Mouse (Mus musculus) forebrain, embryonic 10.5 days (tissue): ENCODE measurements around the gene Nrap. TPM values are rescaled to one million over a fixed set of nuclear protein-coding genes. Genes with fewer than 3 reads are reported as not detected.

Experiments used
- DNase-seq: peaks from one replicate; pipeline ENCODE4 v3.0.0-alpha.2; 2017; ENCODE audit warnings: low spot score; ENCODE audit errors: extremely low spot score
- H3K27ac ChIP-seq: fragments of 300-500 bp; sonication (generic); 2 replicates; pipeline ENCODE4 v1.5.1; 2016; ENCODE audit warnings: mild to moderate bottlenecking
- H3K27me3 ChIP-seq: fragments of 300-500 bp; sonication (generic); 2 replicates; pipeline ENCODE4 v1.6.1; 2016; ENCODE audit warnings: mild to moderate bottlenecking; ENCODE audit not compliant: poor library complexity, severe bottlenecking
- H3K36me3 ChIP-seq: fragments of 300-500 bp; sonication (generic); replicated peaks from 2 replicates; pipeline ENCODE4 v1.6.1; 2016; ENCODE audit warnings: mild to moderate bottlenecking, moderate library complexity
- H3K4me1 ChIP-seq: fragments of 300-500 bp; sonication (generic); 2 replicates; pipeline ENCODE4 v1.6.1; 2016
- H3K4me3 ChIP-seq: fragments of 300-500 bp; sonication (generic); 2 replicates; pipeline ENCODE4 v1.5.1; 2016; ENCODE audit warnings: mild to moderate bottlenecking, moderate library complexity
- H3K9me3 ChIP-seq: fragments of 300-500 bp; sonication (generic); 2 replicates; pipeline ENCODE4 v1.6.1; 2016; ENCODE audit warnings: mild to moderate bottlenecking, moderate library complexity
- WGBS: fragments of 180-500 bp; shearing (Covaris S2); methylation state at CpG from one replicate; pipeline ENCODE4 v1.1.7; 2016; 5-methylcytosine and 5-hydroxymethylcytosine counted together
- polyA plus RNA-seq: library from polyadenylated mRNA; unstranded; fragments of >200 nt; fragmentation: Nextera tagmentation; extraction: Ambion mirVana; gene quantifications from 2 replicates; pipeline ENCODE4 v1.2.1, GENCODE M21; 2016

Gene Nrap
- polyA plus RNA-seq, 1 experiment from 2014 or later = 0.15 TPM

- no peaks in the 10 kb centered on the region for H3K36me3 ChIP-seq
- no peak for DNase-seq
- 86% methylated on average over 9 of the region's 9 CpGs for WGBS
- H3K27ac ChIP-seq = no peak overlapping the region
- no peak overlapping the region for H3K4me3 ChIP-seq
- H3K9me3 ChIP-seq = no peaks in the 10 kb centered on the region
- H3K27me3 ChIP-seq = peaks cover 44% of the 10 kb centered on the region
- H3K4me1 ChIP-seq = peaks cover 21% of the 10 kb centered on the region
Measured at GRCm38 (mm10) chr19:56393311-56393866, 3.6 kb upstream of the Nrap start.

GRCm38 (mm10) chr19:56391307-56392046 lies 1.6 kb upstream of the Nrap start:
- Histone ChIP-seq H3K9me3 (no peaks in the 10 kb centered on the region), H3K27me3 (peaks cover 32% of the 10 kb centered on the region), H3K4me1 (peaks cover 3% of the 10 kb centered on the region), H3K4me3 (no peak overlapping the region), H3K36me3 (no peaks in the 10 kb centered on the region), H3K27ac (no peak overlapping the region)
- WGBS = 82% methylated on average over 6 of the region's 6 CpGs
- no peak for DNase-seq

GRCm38 (mm10) chr19:56389176-56389575 lies 661 bp downstream of the Nrap start:
- H3K9me3 ChIP-seq = no peaks in the 10 kb centered on the region
- peaks cover 9% of the 10 kb centered on the region for H3K27me3 ChIP-seq

GRCm38 (mm10) chr19:56387726-56388302 lies 2.0 kb downstream of the Nrap start:
- H3K36me3 ChIP-seq = no peaks in the 10 kb centered on the region
- WGBS = 87% methylated on average over 4 of the region's 4 CpGs

More at GRCm38 (mm10) chr19:56389176-56389575, 661 bp downstream of the Nrap start:
- DNase-seq = no peak
- WGBS = 93% methylated on average over 11 of the region's 11 CpGs
- H3K4me3 ChIP-seq = no peak overlapping the region
- H3K4me1 ChIP-seq = no peaks in the 10 kb centered on the region; the same call in 1 of the 2 replicates
- no peaks in the 10 kb centered on the region for H3K36me3 ChIP-seq
- H3K27ac ChIP-seq = no peak overlapping the region

GRCm38 (mm10) chr19:56386095-56386494 lies 3.7 kb downstream of the Nrap start:
- WGBS = 88% methylated on average over 10 of the region's 10 CpGs
- Histone ChIP-seq H3K4me1 (no peaks in the 10 kb centered on the region), H3K27ac (no peak overlapping the region), H3K4me3 (no peak overlapping the region), H3K9me3 (no peaks in the 10 kb centered on the region), H3K27me3 (no peaks in the 10 kb centered on the region), H3K36me3 (no peaks in the 10 kb centered on the region)
- DNase-seq = no peak

More at GRCm38 (mm10) chr19:56387726-56388302, 2.0 kb downstream of the Nrap start:
- no peak overlapping the region for H3K27ac ChIP-seq
- H3K4me3 ChIP-seq = no peak overlapping the region
- no peak for DNase-seq
- no peaks in the 10 kb centered on the region for H3K27me3 ChIP-seq
- no peaks in the 10 kb centered on the region for H3K9me3 ChIP-seq
- H3K4me1 ChIP-seq = no peaks in the 10 kb centered on the region

GRCm38 (mm10) chr19:56385546-56385945 lies 4.3 kb downstream of the Nrap start:
- H3K36me3 ChIP-seq = no peaks in the 10 kb centered on the region
- H3K27ac ChIP-seq = no peak overlapping the region
- H3K9me3 ChIP-seq = no peaks in the 10 kb centered on the region
- WGBS = 88% methylated on average over 5 of the region's 5 CpGs
- H3K4me1 ChIP-seq = no peaks in the 10 kb centered on the region
- no peaks in the 10 kb centered on the region for H3K27me3 ChIP-seq
- no peak overlapping the region for H3K4me3 ChIP-seq
- no peak for DNase-seq

- H3K4me1 ChIP-seq = no peaks in the 10 kb centered on the region
- no peak for DNase-seq
- no peak overlapping the region for H3K27ac ChIP-seq
- H3K9me3 ChIP-seq = no peaks in the 10 kb centered on the region; the same call in 1 of the 2 replicates
- no peak overlapping the region for H3K4me3 ChIP-seq
- WGBS = 93% methylated on average over 10 of the region's 10 CpGs
- H3K27me3 ChIP-seq = no peaks in the 10 kb centered on the region
- H3K36me3 ChIP-seq = no peaks in the 10 kb centered on the region
Measured at GRCm38 (mm10) chr19:56381407-56381806, 8.4 kb downstream of the Nrap start.

- no peak overlapping the region for H3K4me3 ChIP-seq
- 86% methylated on average over 7 of the region's 7 CpGs for WGBS
- H3K4me1 ChIP-seq = no peaks in the 10 kb centered on the region
- no peak for DNase-seq
- no peaks in the 10 kb centered on the region for H3K27me3 ChIP-seq
- no peaks in the 10 kb centered on the region for H3K36me3 ChIP-seq
- H3K27ac ChIP-seq = no peak overlapping the region
- no peaks in the 10 kb centered on the region; the same call in 1 of the 2 replicates for H3K9me3 ChIP-seq
Measured at GRCm38 (mm10) chr19:56380341-56380740, 9.5 kb downstream of the Nrap start.

GRCm38 (mm10) chr19:56378554-56379172 lies 11.2 kb downstream of the Nrap start:
- H3K9me3 ChIP-seq = no peaks in the 10 kb centered on the region; the same call in 1 of the 2 replicates
- no peak for DNase-seq
- H3K36me3 ChIP-seq = no peaks in the 10 kb centered on the region
- 91% methylated on average over 13 of the region's 13 CpGs for WGBS
- no peak overlapping the region for H3K27ac ChIP-seq
- H3K27me3 ChIP-seq = no peaks in the 10 kb centered on the region
- H3K4me1 ChIP-seq = no peaks in the 10 kb centered on the region
- no peak overlapping the region for H3K4me3 ChIP-seq

GRCm38 (mm10) chr19:56378007-56378406 lies 11.8 kb downstream of the Nrap start:
- DNase-seq = no peak
- 85% methylated on average over 5 of the region's 5 CpGs for WGBS
- Histone ChIP-seq H3K4me3 (no peak overlapping the region), H3K9me3 (no peaks in the 10 kb centered on the region; the same call in 1 of the 2 replicates), H3K27ac (no peak overlapping the region), H3K4me1 (no peaks in the 10 kb centered on the region), H3K36me3 (no peaks in the 10 kb centered on the region), H3K27me3 (no peaks in the 10 kb centered on the region)

GRCm38 (mm10) chr19:56374011-56374410 lies 15.8 kb downstream of the Nrap start:
- H3K36me3 ChIP-seq = no peaks in the 10 kb centered on the region
- no peak for DNase-seq
- peaks cover 12% of the 10 kb centered on the region for H3K4me1 ChIP-seq
- H3K27me3 ChIP-seq = no peaks in the 10 kb centered on the region
- no peak overlapping the region for H3K4me3 ChIP-seq
- no peaks in the 10 kb centered on the region; the same call in 1 of the 2 replicates for H3K9me3 ChIP-seq
- no peak overlapping the region for H3K27ac ChIP-seq
- 84% methylated on average over 10 of the region's 10 CpGs for WGBS

- Histone ChIP-seq H3K27me3 (no peaks in the 10 kb centered on the region), H3K4me3 (no peak overlapping the region), H3K4me1 (peaks cover 12% of the 10 kb centered on the region), H3K9me3 (no peaks in the 10 kb centered on the region; the same call in 1 of the 2 replicates), H3K27ac (no peak overlapping the region), H3K36me3 (no peaks in the 10 kb centered on the region)
- DNase-seq = no peak
- 94% methylated on average over 5 of the region's 5 CpGs for WGBS
Measured at GRCm38 (mm10) chr19:56373246-56373645, 16.6 kb downstream of the Nrap start.
